Mouse (Mus musculus) ES-Bruce4 (cell line): ENCODE results near the gene Lpp.

ENCODE experiments used
- CTCF ChIP-seq: IDR thresholded peaks from one replicate; pipeline ENCODE4 v1.8.1; 2011; ENCODE audit warnings: low read depth, low read length
- EP300 ChIP-seq: IDR thresholded peaks from 2 replicates; pipeline ENCODE4 v1.6.1; 2011; ENCODE audit warnings: low read depth, low read length; ENCODE audit not compliant: insufficient read depth
- POLR2A ChIP-seq: IDR thresholded peaks from one replicate; pipeline ENCODE4 v1.8.1; 2011; ENCODE audit warnings: low read length; ENCODE audit not compliant: insufficient read depth

- TF ChIP-seq CTCF (no peak), POLR2A (no peak), EP300 (no peak)
Observed at GRCm38 (mm10) chr16:24891453-24891852, 498.1 kb downstream of the Lpp start.
